In genomic region chr11:104230066-104230778, GRCm38 (mm10) we compare ENCODE assay signal across 9 mouse cellular contexts. TPM values are rescaled to one million over a fixed set of nuclear protein-coding genes. Genes with fewer than 3 reads are reported as not detected.
DNase-seq lines count a peak whose midpoint lies in the region; ATAC-seq and TF ChIP-seq lines count a peak whose summit lies in the region.
"Had no signal": no experiment of that assay in that cellular context is flagged by ENCODE, and none has a peak within 500 bp of the region (broad histone marks: within the 10 kb centered on the region; RNA-seq: fewer than 3 reads in every experiment).

No protein-coding gene starts in this region.

- no peaks in the 10 kb centered on the region for H3K9me3 ChIP-seq in hindbrain, embryonic 11.5 days (ENCODE audit: control insufficient read depth, low read length)
- no peaks in the 10 kb centered on the region for H3K9me3 ChIP-seq in limb, embryonic 13.5 days
- H3K9me3 ChIP-seq in stomach, embryonic 14.5 days (ENCODE audit: control insufficient read depth, low read depth, low read length): no peaks in the 10 kb centered on the region

- H3K27me3 ChIP-seq in hindbrain, embryonic 11.5 days (ENCODE audit: control insufficient read depth, insufficient read depth, low read length): peaks cover 34% of the 10 kb centered on the region
- H3K27me3 ChIP-seq in limb, embryonic 13.5 days: peaks cover 65% of the 10 kb centered on the region
- H3K27me3 ChIP-seq in stomach, embryonic 14.5 days (ENCODE audit: control insufficient read depth, insufficient read depth, low read length): peaks cover 26% of the 10 kb centered on the region; the same call in 1 of the 2 replicates

- 11% methylated on average over 9 of the region's 9 CpGs for WGBS in hindbrain, embryonic 11.5 days
- 12% methylated on average over 9 of the region's 9 CpGs for WGBS in limb, embryonic 13.5 days
- 9% methylated on average over 9 of the region's 9 CpGs for WGBS in stomach, embryonic 14.5 days

- no peak for TF ChIP-seq POLR2A in bone marrow macrophage, adult 2 months (IDR thresholded peaks at IDR 0.05; ENCODE audit: borderline replicate concordance, low read depth, low read length)

- H3K4me2 ChIP-seq in hindbrain, embryonic 11.5 days (replicated peaks; ENCODE audit: low read depth, low read length): peak overlapping the region; percentile 96
- H3K4me2 ChIP-seq in limb, embryonic 13.5 days (replicated peaks): peak overlapping the region; percentile 96
- peak overlapping the region; percentile 98 for H3K4me2 ChIP-seq in stomach, embryonic 14.5 days (replicated peaks; ENCODE audit: low read depth, low read length)

- peak overlapping the region; percentile 64 for H3K4me3 ChIP-seq in bone marrow macrophage, adult 2 months (ENCODE audit: insufficient read depth, low read length)
- peak overlapping the region; percentile 63 for H3K4me3 ChIP-seq in hindbrain, embryonic 11.5 days (ENCODE audit: low read depth, low read length)
- H3K4me3 ChIP-seq in limb, embryonic 13.5 days: peak overlapping the region; percentile 62
- H3K4me3 ChIP-seq in stomach, embryonic 14.5 days (ENCODE audit: low read depth, low read length): peak overlapping the region; percentile 43

- H3K27ac ChIP-seq in bone marrow macrophage, adult 2 months (ENCODE audit: insufficient read depth, low read depth, low read length): no peak overlapping the region
- no peak overlapping the region for H3K27ac ChIP-seq in hindbrain, embryonic 11.5 days (ENCODE audit: low read depth, low read length)
- H3K27ac ChIP-seq in limb, embryonic 13.5 days: no peak overlapping the region
- no peak overlapping the region for H3K27ac ChIP-seq in stomach, embryonic 14.5 days (ENCODE audit: low read length)

- no peak for TF ChIP-seq CTCF in bone marrow macrophage, adult 2 months (IDR thresholded peaks at IDR 0.05; ENCODE audit: low read depth, low read length)

- no peaks in the 10 kb centered on the region for H3K36me3 ChIP-seq in hindbrain, embryonic 11.5 days (ENCODE audit: control insufficient read depth, insufficient read depth, low read length)
- H3K36me3 ChIP-seq in limb, embryonic 13.5 days: no peaks in the 10 kb centered on the region
- no peaks in the 10 kb centered on the region for H3K36me3 ChIP-seq in stomach, embryonic 14.5 days (ENCODE audit: control insufficient read depth, insufficient read depth, low read length)

- peaks cover 5% of the 10 kb centered on the region; the same call in 1 of the 2 replicates for H3K4me1 ChIP-seq in bone marrow macrophage, adult 2 months (ENCODE audit: control insufficient read depth, insufficient read depth, low read length)
- peaks cover 2% of the 10 kb centered on the region; the same call in 1 of the 2 replicates for H3K4me1 ChIP-seq in hindbrain, embryonic 11.5 days (replicated peaks; ENCODE audit: control insufficient read depth, insufficient read depth, low read length)
- H3K4me1 ChIP-seq in limb, embryonic 13.5 days: peaks cover 28% of the 10 kb centered on the region
- H3K4me1 ChIP-seq in stomach, embryonic 14.5 days (ENCODE audit: control insufficient read depth, insufficient read depth, low read length): peaks cover 13% of the 10 kb centered on the region; the same call in 1 of the 2 replicates

- H3K9ac ChIP-seq in hindbrain, embryonic 11.5 days (ENCODE audit: low read depth, low read length): peak overlapping the region; percentile 67; the same call in 1 of the 2 replicates
- H3K9ac ChIP-seq in limb, embryonic 13.5 days: no peak overlapping the region
- H3K9ac ChIP-seq in stomach, embryonic 14.5 days (replicated peaks; ENCODE audit: low read depth, low read length): no peak overlapping the region

- DNase-seq in cerebellum, adult 11-12 months: peak; percentile 58
- DNase-seq in cerebellum, postnatal 14 days: no peak
- peak; percentile 47 for DNase-seq in hindbrain, embryonic 11.5 days (ENCODE audit: low spot score)
- no peak for DNase-seq in gastrocnemius, postnatal 25 days
- DNase-seq in left cerebral cortex, postnatal 14 days (ENCODE audit: low spot score in 2 of 2): no peak

- ATAC-seq in hindbrain, embryonic 11.5 days (ENCODE audit: low FRiP score): no peak
- ATAC-seq in limb, embryonic 13.5 days (ENCODE audit: low FRiP score, low read depth): no peak
- no peak for ATAC-seq in stomach, embryonic 14.5 days (ENCODE audit: insufficient number of reproducible peaks, insufficient read depth, low FRiP score, low read depth)

- intact Hi-C loops in left cerebral cortex, postnatal 14 days (cut with DNase I): loop anchor here (2.0 to 10.0 kb wide), 2 partner anchors 49 to 215 kb away; no protein-coding TSS in a partner anchor

RNA-seq across cellular contexts. Expression of gene Mapt, which starts 1.0 kb away (rescaled TPM):
- not detected in 2 replicates for polyA plus RNA-seq in bone marrow macrophage, adult 2 months (2012; ENCODE audit: insufficient read depth, insufficient read length, missing spikeins)
- polyA plus RNA-seq in hindbrain, embryonic 11.5 days (2014; fragmentation: Nextera tagmentation; extraction: Ambion mirVana): 91.9 and 94.9 TPM in 2 replicates
- polyA plus RNA-seq in limb, embryonic 13.5 days (2015; fragmentation: Nextera tagmentation; extraction: Ambion mirVana): 3.0 and 4.9 TPM in 2 replicates
- polyA plus RNA-seq in stomach, embryonic 14.5 days (2014; fragmentation: Nextera tagmentation; extraction: Ambion mirVana): 17.5 and 18.5 TPM in 2 replicates
- 10 to 100 TPM; 52.5 to 58.5 TPM for total RNA-seq in gastrocnemius, postnatal 25 days (2021)
- total RNA-seq in left cerebral cortex, postnatal 14 days (2021): 100 to 1,000 TPM; 324 to 330 TPM

RNA-seq across cellular contexts. Expression of gene Sppl2c, which starts 44.1 kb away (rescaled TPM):
- not detected in 2 replicates for polyA plus RNA-seq in bone marrow macrophage, adult 2 months (2012; ENCODE audit: insufficient read depth, insufficient read length, missing spikeins)
- polyA plus RNA-seq in hindbrain, embryonic 11.5 days (2014; fragmentation: Nextera tagmentation; extraction: Ambion mirVana): not detected in 2 replicates
- not detected in 2 replicates for polyA plus RNA-seq in limb, embryonic 13.5 days (2015; fragmentation: Nextera tagmentation; extraction: Ambion mirVana)
- polyA plus RNA-seq in stomach, embryonic 14.5 days (2014; fragmentation: Nextera tagmentation; extraction: Ambion mirVana): not detected in 2 replicates
- total RNA-seq in gastrocnemius, postnatal 25 days (2021): not detected
- total RNA-seq in left cerebral cortex, postnatal 14 days (2021): not detected
- total RNA-seq: left cerebral cortex, postnatal 25 days had no signal

Comparison
In these comparisons a context has a peak if more than half of its experiments do, and no peak if none do; other contexts are left out.
1. DNase-seq: peak in cerebellum, adult 11-12 months (single experiment) and hindbrain, embryonic 11.5 days (single experiment); none in cerebellum, postnatal 14 days (0 of 2), gastrocnemius, postnatal 25 days (single experiment) and left cerebral cortex, postnatal 14 days (0 of 2).
2. Peak in every context shown above with its lines, with median percentiles within 50 percentile points of each other: H3K4me3 ChIP-seq and H3K4me2 ChIP-seq.